Mouse (Mus musculus): ENCODE results near the gene Gpc6. TPM values are rescaled to one million over a fixed set of nuclear protein-coding genes. Genes with fewer than 3 reads are reported as not detected.

Gpc6 gene
- polyA plus RNA-seq, 2 experiments = 26.1 to 39.5 TPM

- WGBS = 89% methylated on average over 4 of the region's 4 CpGs
- Histone ChIP-seq H3K36me3 (ENCODE audit: control insufficient read depth, insufficient read depth, low read length) (no peaks in the 10 kb centered on the region), H3K27ac (replicated peaks; ENCODE audit: low read depth, low read length) (no peak overlapping the region), H3K4me3 (replicated peaks; ENCODE audit: low read length) (no peak overlapping the region), H3K27me3 (ENCODE audit: control insufficient read depth, insufficient read depth, low read length) (no peaks in the 10 kb centered on the region), H3K9ac (ENCODE audit: low read depth, low read length, severe bottlenecking) (no peak overlapping the region), H3K4me1 (ENCODE audit: control insufficient read depth, insufficient read depth, low read length) (no peaks in the 10 kb centered on the region), H3K4me2 (replicated peaks; ENCODE audit: low read depth, low read length, severe bottlenecking) (no peak overlapping the region), H3K9me3 (ENCODE audit: control insufficient read depth, low read length) (no peaks in the 10 kb centered on the region)
- no peak for ATAC-seq (ENCODE audit: low FRiP score, low read depth)
- no peak for TF ChIP-seq POLR2A (IDR thresholded peaks at IDR 0.05; ENCODE audit: borderline replicate concordance, extremely low read depth, insufficient read depth, insufficient read length)
- no peak for DNase-seq (ENCODE audit: low spot score)
These were observed 50.1 kb downstream of the Gpc6 start for GRCm38 (mm10) chr14:116975224-116975623.

GRCm38 (mm10) chr14:116977259-116977658 lies 52.1 kb downstream of the Gpc6 start:
- 88% methylated on average over 2 of the region's 2 CpGs for WGBS
- ATAC-seq (ENCODE audit: low FRiP score, low read depth) (no peak), DNase-seq (ENCODE audit: low spot score) (no peak)
- Histone ChIP-seq H3K9me3 (ENCODE audit: control insufficient read depth, low read length) (no peaks in the 10 kb centered on the region), H3K36me3 (ENCODE audit: control insufficient read depth, insufficient read depth, low read length) (no peaks in the 10 kb centered on the region), H3K9ac (ENCODE audit: low read depth, low read length, severe bottlenecking) (no peak overlapping the region), H3K4me2 (replicated peaks; ENCODE audit: low read depth, low read length, severe bottlenecking) (no peak overlapping the region), H3K4me1 (ENCODE audit: control insufficient read depth, insufficient read depth, low read length) (no peaks in the 10 kb centered on the region), H3K27ac (replicated peaks; ENCODE audit: low read depth, low read length) (no peak overlapping the region), H3K4me3 (replicated peaks; ENCODE audit: low read length) (no peak overlapping the region), H3K27me3 (ENCODE audit: control insufficient read depth, insufficient read depth, low read length) (no peaks in the 10 kb centered on the region)
- no peak for TF ChIP-seq POLR2A (IDR thresholded peaks at IDR 0.05; ENCODE audit: borderline replicate concordance, extremely low read depth, insufficient read depth, insufficient read length)

GRCm38 (mm10) chr14:116979714-116980382 lies 54.7 kb downstream of the Gpc6 start:
- ATAC-seq (ENCODE audit: low FRiP score, low read depth) (no peak), DNase-seq (ENCODE audit: low spot score) (no peak)
- TF ChIP-seq POLR2A (IDR thresholded peaks at IDR 0.05; ENCODE audit: borderline replicate concordance, extremely low read depth, insufficient read depth, insufficient read length) = no peak
- Histone ChIP-seq H3K4me2 (replicated peaks; ENCODE audit: low read depth, low read length, severe bottlenecking) (no peak overlapping the region), H3K27me3 (ENCODE audit: control insufficient read depth, insufficient read depth, low read length) (no peaks in the 10 kb centered on the region), H3K9me3 (ENCODE audit: control insufficient read depth, low read length) (no peaks in the 10 kb centered on the region), H3K4me3 (replicated peaks; ENCODE audit: low read length) (no peak overlapping the region), H3K9ac (ENCODE audit: low read depth, low read length, severe bottlenecking) (no peak overlapping the region), H3K27ac (replicated peaks; ENCODE audit: low read depth, low read length) (no peak overlapping the region), H3K4me1 (ENCODE audit: control insufficient read depth, insufficient read depth, low read length) (no peaks in the 10 kb centered on the region), H3K36me3 (ENCODE audit: control insufficient read depth, insufficient read depth, low read length) (no peaks in the 10 kb centered on the region)
- 87% methylated on average over 10 of the region's 10 CpGs for WGBS

- no peak for TF ChIP-seq POLR2A (IDR thresholded peaks at IDR 0.05; ENCODE audit: borderline replicate concordance, extremely low read depth, insufficient read depth, insufficient read length)
- H3K9me3 ChIP-seq (ENCODE audit: control insufficient read depth, low read length) = no peaks in the 10 kb centered on the region
- H3K27ac ChIP-seq (replicated peaks; ENCODE audit: low read depth, low read length) = no peak overlapping the region
- H3K4me3 ChIP-seq (replicated peaks; ENCODE audit: low read length) = no peak overlapping the region
- no peak for DNase-seq (ENCODE audit: low spot score)
- H3K4me2 ChIP-seq (replicated peaks; ENCODE audit: low read depth, low read length, severe bottlenecking) = no peak overlapping the region
- ATAC-seq (ENCODE audit: low FRiP score, low read depth) = no peak
- H3K9ac ChIP-seq (ENCODE audit: low read depth, low read length, severe bottlenecking) = no peak overlapping the region
- no peaks in the 10 kb centered on the region for H3K27me3 ChIP-seq (ENCODE audit: control insufficient read depth, insufficient read depth, low read length)
- H3K36me3 ChIP-seq (ENCODE audit: control insufficient read depth, insufficient read depth, low read length) = no peaks in the 10 kb centered on the region
- 89% methylated on average over 4 of the region's 4 CpGs for WGBS
- no peaks in the 10 kb centered on the region for H3K4me1 ChIP-seq (ENCODE audit: control insufficient read depth, insufficient read depth, low read length)
These were observed 56.6 kb downstream of the Gpc6 start for GRCm38 (mm10) chr14:116981711-116982110.

- TF ChIP-seq POLR2A (IDR thresholded peaks at IDR 0.05; ENCODE audit: borderline replicate concordance, extremely low read depth, insufficient read depth, insufficient read length) = no peak
- no peak for ATAC-seq (ENCODE audit: low FRiP score, low read depth)
- Histone ChIP-seq H3K9ac (ENCODE audit: low read depth, low read length, severe bottlenecking) (no peak overlapping the region), H3K36me3 (ENCODE audit: control insufficient read depth, insufficient read depth, low read length) (0 out of 2 replicates have a peak, but pooled peaks cover 2% of the 10 kb centered on the region), H3K9me3 (ENCODE audit: control insufficient read depth, low read length) (0 out of 2 replicates have a peak, but pooled peaks cover 5% of the 10 kb centered on the region), H3K4me3 (replicated peaks; ENCODE audit: low read length) (no peak overlapping the region), H3K27me3 (ENCODE audit: control insufficient read depth, insufficient read depth, low read length) (no peaks in the 10 kb centered on the region), H3K27ac (replicated peaks; ENCODE audit: low read depth, low read length) (no peak overlapping the region), H3K4me2 (replicated peaks; ENCODE audit: low read depth, low read length, severe bottlenecking) (no peak overlapping the region), H3K4me1 (ENCODE audit: control insufficient read depth, insufficient read depth, low read length) (no peaks in the 10 kb centered on the region)
- WGBS = 60% methylated on average over 3 of the region's 3 CpGs
- DNase-seq (ENCODE audit: low spot score) = no peak
These were observed 62.2 kb downstream of the Gpc6 start for GRCm38 (mm10) chr14:116987341-116987740.

Measured in limb, embryonic 14.5 days (tissue).